Mouse (Mus musculus) heart, adult 2 months (tissue): Measurements from ENCODE around the gene Mael.

Experiments
- CTCF ChIP-seq: fragments of 200-600 bp; IDR thresholded peaks from 2 replicates; pipeline ENCODE4 v1.8.1; 2022; ENCODE audit warnings: antibody characterized with exemption, mild to moderate bottlenecking, moderate library complexity
- POLR2A ChIP-seq: fragments of 200-500 bp; IDR thresholded peaks from 2 replicates; pipeline ENCODE4 v1.6.1; 2011; ENCODE audit warnings: mild to moderate bottlenecking, low read depth, low read length, control low read depth; ENCODE audit not compliant: insufficient read depth

DNA sequence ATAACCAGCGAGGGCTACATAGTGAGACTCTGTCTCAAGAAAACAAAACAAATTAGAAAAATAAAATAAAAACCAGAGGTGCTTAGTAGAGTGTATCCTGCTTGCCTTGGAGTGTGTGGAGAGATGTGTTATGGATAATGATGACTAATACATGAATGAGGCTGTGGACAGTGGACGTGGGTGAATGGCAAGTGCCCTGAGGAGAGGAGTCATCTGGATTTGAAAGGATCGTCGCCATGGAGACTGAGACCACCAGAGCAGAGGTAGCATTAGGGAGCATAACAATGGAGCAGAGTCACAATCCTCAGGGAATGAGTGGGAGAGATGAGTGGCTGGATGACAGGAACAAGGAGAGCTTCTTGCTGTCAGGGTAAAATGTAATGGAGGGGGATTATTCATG is 48.7 kb downstream of the Mael start:
- TF ChIP-seq POLR2A (no peak), CTCF (no peak)
